Mouse (Mus musculus) testis, adult 2 months (tissue): ENCODE data around the gene Cyth1.
A peak's percentile ranks its signal among the peaks of the same experiment; 100 is the strongest.

Source experiments
- CTCF ChIP-seq: fragments of 200-500 bp; IDR thresholded peaks from 2 replicates; pipeline ENCODE4 v1.5.1; 2012; ENCODE audit warnings: low read depth, mild to moderate bottlenecking, inconsistent platforms, low read length, moderate library complexity; ENCODE audit not compliant: control insufficient read depth, insufficient read depth, insufficient replicate concordance
- POLR2A ChIP-seq: fragments of 200-500 bp; IDR thresholded peaks from 2 replicates; pipeline ENCODE4 v1.6.1; 2012; ENCODE audit warnings: low read depth, mild to moderate bottlenecking, inconsistent platforms, low read length, moderate library complexity; ENCODE audit not compliant: control insufficient read depth

DNA sequence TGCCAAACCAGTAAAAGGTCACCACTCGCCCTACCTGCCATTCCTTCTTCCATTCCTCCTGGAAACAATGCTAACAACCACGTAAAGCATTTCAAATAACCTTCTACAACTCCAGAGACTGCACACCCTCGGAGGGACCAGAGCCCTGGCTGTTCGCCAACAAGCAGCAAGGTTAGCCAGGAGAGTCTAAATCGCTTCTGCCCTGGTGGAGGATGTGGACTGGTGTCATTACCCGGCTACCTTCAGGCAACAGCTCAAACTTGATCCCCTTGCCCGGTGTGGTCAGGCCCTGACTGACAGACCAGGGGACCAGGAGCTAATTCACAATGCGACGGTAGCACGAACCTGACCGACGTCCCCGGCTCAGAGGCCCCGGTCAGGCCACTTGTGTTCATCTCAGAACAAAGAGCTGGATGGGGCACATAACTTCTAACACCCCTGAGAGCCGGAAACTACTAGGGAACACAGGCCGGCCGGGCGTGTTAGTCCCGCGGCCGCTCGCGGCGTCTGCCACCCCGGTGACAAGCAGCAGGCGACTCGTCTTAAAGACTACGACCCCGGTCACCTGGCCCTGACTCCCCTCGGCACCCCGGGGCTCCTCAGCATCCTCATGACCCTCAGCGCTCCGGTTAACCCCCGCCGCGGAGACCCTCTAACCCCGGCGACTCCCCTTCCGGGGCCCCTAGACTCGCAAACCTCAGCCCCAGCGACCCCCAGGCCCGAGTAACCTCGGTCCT, 865 bp downstream of the Cyth1 start:
- TF ChIP-seq CTCF (peak; percentile 14; the same call in 1 of the 2 replicates), POLR2A (no peak; the same call in 1 of the 2 replicates)
